Mouse (Mus musculus) intestine, embryonic 16.5 days (tissue): ENCODE data around the gene Zfp326. TPM values are rescaled to one million over a fixed set of nuclear protein-coding genes. Genes with fewer than 3 reads are reported as not detected.

Experiments used
- ATAC-seq: fragments of 200-750 bp; cut with Nextera tagmentation; 2 replicates; pipeline ENCODE4 v1.8.0; 2017; ENCODE audit warnings: moderate TSS enrichment, moderate library complexity
- H3K27ac ChIP-seq: fragments of 300-500 bp; sonication (generic); 2 replicates; pipeline ENCODE4 v1.5.1; 2014; ENCODE audit warnings: mild to moderate bottlenecking, low read length
- H3K27me3 ChIP-seq: fragments of 300-500 bp; sonication (generic); replicated peaks from 2 replicates; pipeline ENCODE4 v1.6.1; 2014; ENCODE audit warnings: low read length, control low read depth, mixed read lengths; ENCODE audit not compliant: control insufficient read depth, insufficient read depth
- H3K36me3 ChIP-seq: fragments of 300-500 bp; sonication (generic); 2 replicates; pipeline ENCODE4 v1.6.1; 2014; ENCODE audit warnings: low read length, control low read depth; ENCODE audit not compliant: control insufficient read depth, insufficient read depth
- H3K4me1 ChIP-seq: fragments of 300-500 bp; sonication (generic); 2 replicates; pipeline ENCODE4 v1.6.1; 2014; ENCODE audit warnings: low read length, control low read depth, mixed read lengths; ENCODE audit not compliant: control insufficient read depth, insufficient read depth
- H3K4me2 ChIP-seq: fragments of 300-500 bp; sonication (generic); 2 replicates; pipeline ENCODE4 v1.6.1; 2014; ENCODE audit warnings: low read depth, low read length, control low read depth
- H3K4me3 ChIP-seq: fragments of 300-500 bp; sonication (generic); 2 replicates; pipeline ENCODE4 v1.5.1; 2014; ENCODE audit warnings: mild to moderate bottlenecking, low read length
- H3K9ac ChIP-seq: fragments of 300-500 bp; sonication (generic); 2 replicates; pipeline ENCODE4 v1.6.1; 2014; ENCODE audit warnings: low read depth, low read length
- H3K9me3 ChIP-seq: fragments of 300-500 bp; sonication (generic); 2 replicates; pipeline ENCODE4 v1.6.1; 2016; ENCODE audit warnings: low read length, control low read depth; ENCODE audit not compliant: control insufficient read depth
- WGBS: fragments of 180-500 bp; shearing (Covaris S2); extraction: QIAGEN DNeasy Blood & Tissue Kit; methylation state at CpG from one replicate; pipeline ENCODE4 v1.1.7; 2014; 5-methylcytosine and 5-hydroxymethylcytosine counted together
- polyA plus RNA-seq: library from polyadenylated mRNA; unstranded; fragments of >200 nt; fragmentation: Nextera tagmentation; extraction: Ambion mirVana; gene quantifications from 2 replicates; pipeline ENCODE4 v1.2.1, GENCODE M21; 2015

Gene Zfp326
- polyA plus RNA-seq, 1 experiment from 2014 or later, result 25.2 TPM

- no peak for ATAC-seq
- no peak overlapping the region for H3K27ac ChIP-seq
- WGBS, result 74% methylated on average over 8 of the region's 8 CpGs
Measured at GRCm38 (mm10) chr5:105872176-105872575, 4.2 kb upstream of the Zfp326 start.

DNA sequence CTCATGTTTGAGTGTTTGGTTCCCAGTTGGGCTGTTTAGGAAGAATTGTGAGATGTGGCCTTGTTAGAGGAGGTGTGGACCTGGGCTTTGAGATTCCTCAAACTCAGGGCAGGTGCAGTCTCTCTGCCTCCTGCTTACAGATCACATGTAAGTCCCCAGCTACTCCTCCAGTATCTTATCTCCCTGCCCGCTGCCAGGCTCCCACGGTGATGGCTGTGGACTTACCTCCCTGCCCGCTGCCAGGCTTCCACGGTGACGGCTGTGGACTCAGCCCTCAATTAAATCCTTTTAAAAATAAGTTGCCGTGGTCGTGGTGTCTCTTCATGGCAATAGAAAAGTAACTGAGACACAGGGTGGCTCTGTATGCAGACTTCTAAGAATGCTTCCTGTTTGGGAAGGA lies 3.4 kb upstream of the Zfp326 start:
- Histone ChIP-seq H3K27ac (no peak overlapping the region), H3K9ac (no peak overlapping the region), H3K36me3 (no peaks in the 10 kb centered on the region), H3K27me3 (no peaks in the 10 kb centered on the region), H3K4me1 (peaks cover 6% of the 10 kb centered on the region; the same call in 1 of the 2 replicates), H3K9me3 (no peaks in the 10 kb centered on the region), H3K4me2 (no peak overlapping the region), H3K4me3 (no peak overlapping the region)
- 60% methylated on average over 7 of the region's 7 CpGs for WGBS
- ATAC-seq, result no peak

More at GRCm38 (mm10) chr5:105872176-105872575, 4.2 kb upstream of the Zfp326 start:
- Histone ChIP-seq H3K4me1 (peaks cover 4% of the 10 kb centered on the region; the same call in 1 of the 2 replicates), H3K9ac (no peak overlapping the region), H3K4me3 (no peak overlapping the region), H3K4me2 (no peak overlapping the region), H3K9me3 (no peaks in the 10 kb centered on the region), H3K27me3 (no peaks in the 10 kb centered on the region), H3K36me3 (no peaks in the 10 kb centered on the region)

- H3K4me1 ChIP-seq, result peaks cover 14% of the 10 kb centered on the region; the same call in 1 of the 2 replicates
- WGBS, result 66% methylated on average over 3 of the region's 3 CpGs
Measured at GRCm38 (mm10) chr5:105873774-105874173, 2.6 kb upstream of the Zfp326 start.

GRCm38 (mm10) chr5:105874476-105874875 lies 1.9 kb upstream of the Zfp326 start:
- no peak overlapping the region for H3K9ac ChIP-seq
- H3K4me1 ChIP-seq, result peaks cover 14% of the 10 kb centered on the region; the same call in 1 of the 2 replicates
- H3K9me3 ChIP-seq, result no peaks in the 10 kb centered on the region
- no peaks in the 10 kb centered on the region for H3K27me3 ChIP-seq
- H3K4me3 ChIP-seq, result no peak overlapping the region
- 0 out of 2 replicates have a peak, but pooled peaks cover 1% of the 10 kb centered on the region for H3K36me3 ChIP-seq
- no peak overlapping the region for H3K27ac ChIP-seq
- no peak for ATAC-seq
- 96% methylated on average over 11 of the region's 11 CpGs for WGBS
- no peak overlapping the region for H3K4me2 ChIP-seq

More at GRCm38 (mm10) chr5:105873774-105874173, 2.6 kb upstream of the Zfp326 start:
- H3K9ac ChIP-seq, result no peak overlapping the region
- H3K27me3 ChIP-seq, result no peaks in the 10 kb centered on the region
- no peaks in the 10 kb centered on the region for H3K36me3 ChIP-seq
- H3K4me2 ChIP-seq, result no peak overlapping the region
- no peaks in the 10 kb centered on the region for H3K9me3 ChIP-seq
- no peak overlapping the region for H3K27ac ChIP-seq
- no peak overlapping the region for H3K4me3 ChIP-seq
- no peak for ATAC-seq

DNA sequence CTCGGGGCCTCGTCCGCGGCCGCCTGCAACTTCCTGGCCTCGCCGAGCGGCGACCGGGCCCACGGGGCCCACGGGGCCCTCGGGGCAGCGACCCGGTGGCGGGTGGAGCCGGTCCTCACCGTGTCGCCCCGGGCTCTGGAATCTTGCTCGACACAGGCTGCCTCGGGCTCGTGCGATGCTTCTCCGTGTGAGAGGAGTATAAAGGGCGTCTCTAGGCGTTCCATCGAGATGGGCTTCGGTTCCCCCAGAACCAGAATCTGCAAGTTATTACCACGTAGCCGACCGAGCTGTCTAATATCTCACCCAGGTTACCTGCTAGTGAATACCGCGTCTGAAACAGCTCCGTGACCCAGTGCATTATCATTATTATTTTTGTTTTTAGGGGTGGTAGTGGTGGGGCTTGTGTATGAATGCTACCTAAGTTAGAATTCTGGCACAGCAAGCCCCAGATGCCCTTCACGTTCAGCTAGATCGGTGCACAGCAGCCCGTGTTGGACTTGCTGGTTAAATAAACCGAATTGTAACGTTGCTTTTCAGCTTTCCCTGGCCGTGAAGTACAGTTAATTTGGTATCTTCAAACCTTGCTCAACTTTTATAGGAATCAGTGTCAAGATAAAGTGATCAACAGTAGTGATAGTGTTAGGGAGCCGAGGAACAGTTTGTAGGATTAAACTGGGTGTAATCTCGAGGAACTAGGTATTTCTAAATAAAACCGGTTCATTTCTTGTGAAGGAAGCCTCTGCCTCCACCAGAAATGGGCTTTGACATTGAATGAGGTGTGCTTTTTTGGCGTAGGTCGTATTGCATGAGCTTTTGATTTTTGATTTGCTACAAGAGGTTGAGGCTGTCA lies 785 bp downstream of the Zfp326 start:
- Histone ChIP-seq H3K4me1 (peaks cover 14% of the 10 kb centered on the region; the same call in 1 of the 2 replicates), H3K27me3 (no peaks in the 10 kb centered on the region), H3K9me3 (no peaks in the 10 kb centered on the region), H3K36me3 (0 out of 2 replicates have a peak, but pooled peaks cover 3% of the 10 kb centered on the region), H3K27ac (peak overlapping the region; percentile 78), H3K4me2 (peak overlapping the region; percentile 81), H3K9ac (peak overlapping the region; percentile 99), H3K4me3 (peak overlapping the region; percentile 99)
- WGBS, result under 1% methylated on average over 46 of the region's 46 CpGs
- no peak for ATAC-seq

GRCm38 (mm10) chr5:105887317-105887716 lies 11.0 kb downstream of the Zfp326 start:
- no peaks in the 10 kb centered on the region for H3K27me3 ChIP-seq
- peaks cover 2% of the 10 kb centered on the region; the same call in 1 of the 2 replicates for H3K4me1 ChIP-seq
- no peak overlapping the region for H3K4me3 ChIP-seq
- no peak overlapping the region for H3K4me2 ChIP-seq
- H3K27ac ChIP-seq, result no peak overlapping the region
- no peaks in the 10 kb centered on the region for H3K9me3 ChIP-seq
- H3K36me3 ChIP-seq, result peaks cover 7% of the 10 kb centered on the region; the same call in 1 of the 2 replicates
- peak; percentile 50; the same call in 1 of the 2 replicates for ATAC-seq
- WGBS, result 62% methylated on average over 4 of the region's 4 CpGs
- no peak overlapping the region for H3K9ac ChIP-seq

DNA sequence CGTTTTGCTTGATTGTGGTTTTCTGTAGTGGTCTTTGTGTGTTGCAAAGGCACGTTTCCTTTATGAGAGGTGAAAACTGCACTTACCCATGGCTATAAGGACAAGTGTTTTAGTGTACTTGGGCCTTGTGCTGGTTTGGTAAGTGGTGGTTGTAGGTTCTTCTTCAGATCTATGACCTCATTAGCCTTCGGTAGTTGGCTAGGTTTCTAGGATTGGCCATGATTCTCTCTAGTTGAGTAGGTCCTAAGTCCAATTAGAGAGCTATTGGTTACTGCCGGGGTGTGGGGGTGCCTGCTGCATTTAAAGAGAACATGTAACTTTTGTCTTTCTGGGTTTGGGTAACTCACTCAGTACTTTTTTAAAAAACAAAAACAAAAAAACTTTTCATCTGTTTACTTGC lies 21.8 kb downstream of the Zfp326 start:
- Histone ChIP-seq H3K4me2 (no peak overlapping the region), H3K36me3 (peaks cover 12% of the 10 kb centered on the region), H3K27me3 (no peaks in the 10 kb centered on the region), H3K9ac (no peak overlapping the region), H3K4me3 (no peak overlapping the region), H3K9me3 (no peaks in the 10 kb centered on the region), H3K27ac (no peak overlapping the region), H3K4me1 (no peaks in the 10 kb centered on the region)
- 92% methylated on average over 4 of the region's 4 CpGs for WGBS
- ATAC-seq, result no peak

DNA sequence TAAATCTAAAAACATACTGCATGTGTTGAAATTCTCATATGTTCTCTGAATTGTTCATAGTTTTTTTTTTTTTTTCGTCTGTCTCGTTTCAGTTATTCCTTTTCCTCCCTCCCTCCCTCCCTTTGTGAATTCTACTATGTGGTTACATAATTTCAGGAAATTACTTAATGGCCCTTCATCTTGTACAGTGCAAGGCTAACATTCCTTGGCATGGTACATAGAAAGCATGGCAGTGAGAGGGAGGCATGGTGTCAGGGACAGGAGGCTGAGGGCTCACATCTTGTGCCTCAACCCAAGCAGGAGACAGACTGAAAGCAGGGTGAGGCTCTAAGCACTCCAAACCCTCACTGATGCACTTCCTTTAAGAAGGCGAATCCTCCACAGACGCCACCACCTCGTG lies 32.8 kb downstream of the Zfp326 start:
- no peak overlapping the region for H3K27ac ChIP-seq
- H3K4me3 ChIP-seq, result no peak overlapping the region
- H3K4me2 ChIP-seq, result no peak overlapping the region
- H3K9ac ChIP-seq, result no peak overlapping the region
- no peaks in the 10 kb centered on the region for H3K36me3 ChIP-seq
- no peak for ATAC-seq
- H3K9me3 ChIP-seq, result no peaks in the 10 kb centered on the region
- no peaks in the 10 kb centered on the region for H3K27me3 ChIP-seq
- peaks cover 5% of the 10 kb centered on the region for H3K4me1 ChIP-seq
- 86% methylated on average over 5 of the region's 5 CpGs for WGBS

- 94% methylated on average over 3 of the region's 3 CpGs for WGBS
- no peak overlapping the region for H3K4me3 ChIP-seq
- H3K27ac ChIP-seq, result no peak overlapping the region
- H3K27me3 ChIP-seq, result no peaks in the 10 kb centered on the region
- H3K9me3 ChIP-seq, result no peaks in the 10 kb centered on the region
- no peak for ATAC-seq
- no peaks in the 10 kb centered on the region; the same call in 1 of the 2 replicates for H3K36me3 ChIP-seq
- no peak overlapping the region for H3K9ac ChIP-seq
- no peak overlapping the region for H3K4me2 ChIP-seq
- H3K4me1 ChIP-seq, result peaks cover 5% of the 10 kb centered on the region
Measured at GRCm38 (mm10) chr5:105909671-105910070, 33.3 kb downstream of the Zfp326 start.
